Mouse (Mus musculus) embryonic facial prominence, embryonic 15.5 days (tissue): ENCODE results near the gene Poldip3. TPM values are rescaled to one million over a fixed set of nuclear protein-coding genes. Genes with fewer than 3 reads are reported as not detected.
A peak's percentile ranks its signal among the peaks of the same experiment; 100 is the strongest.

Experiments used
- ATAC-seq: fragments of 200-750 bp; cut with Nextera tagmentation; 2 replicates; pipeline ENCODE4 v1.8.0; 2017; ENCODE audit warnings: low read depth, moderate TSS enrichment; ENCODE audit not compliant: insufficient number of reproducible peaks, low FRiP score, low TSS enrichment
- H3K27ac ChIP-seq: fragments of 300-500 bp; sonication (generic); replicated peaks from 2 replicates; pipeline ENCODE4 v1.5.1; 2015; ENCODE audit warnings: mild to moderate bottlenecking, inconsistent platforms
- H3K27me3 ChIP-seq: fragments of 300-500 bp; sonication (generic); 2 replicates; pipeline ENCODE4 v1.6.1; 2015; ENCODE audit warnings: inconsistent platforms
- H3K36me3 ChIP-seq: fragments of 300-500 bp; sonication (generic); 2 replicates; pipeline ENCODE4 v1.6.1; 2015; ENCODE audit warnings: mild to moderate bottlenecking, inconsistent platforms
- H3K4me1 ChIP-seq: fragments of 300-500 bp; sonication (generic); 2 replicates; pipeline ENCODE4 v1.6.1; 2015; ENCODE audit warnings: inconsistent platforms
- H3K4me2 ChIP-seq: fragments of 300-500 bp; sonication (generic); replicated peaks from 2 replicates; pipeline ENCODE4 v1.6.1; 2015; ENCODE audit warnings: mild to moderate bottlenecking, inconsistent platforms
- H3K4me3 ChIP-seq: fragments of 300-500 bp; sonication (generic); replicated peaks from 2 replicates; pipeline ENCODE4 v1.5.1; 2015; ENCODE audit warnings: mild to moderate bottlenecking, inconsistent platforms
- H3K9ac ChIP-seq: fragments of 300-500 bp; sonication (generic); 2 replicates; pipeline ENCODE4 v1.6.1; 2015; ENCODE audit warnings: inconsistent platforms
- H3K9me3 ChIP-seq: fragments of 300-500 bp; sonication (generic); replicated peaks from 2 replicates; pipeline ENCODE4 v1.6.1; 2016; ENCODE audit warnings: inconsistent platforms
- WGBS: fragments of 180-500 bp; shearing (Covaris S2); methylation state at CpG from one replicate; pipeline ENCODE4 v1.1.7; 2015; 5-methylcytosine and 5-hydroxymethylcytosine counted together
- polyA plus RNA-seq: library from polyadenylated mRNA; unstranded; fragments of >200 nt; fragmentation: Nextera tagmentation; extraction: Ambion mirVana; gene quantifications from 2 replicates; pipeline ENCODE4 v1.2.1, GENCODE M21; 2015

Poldip3 gene
- polyA plus RNA-seq, 1 experiment from 2014 or later, result 147 TPM

DNA sequence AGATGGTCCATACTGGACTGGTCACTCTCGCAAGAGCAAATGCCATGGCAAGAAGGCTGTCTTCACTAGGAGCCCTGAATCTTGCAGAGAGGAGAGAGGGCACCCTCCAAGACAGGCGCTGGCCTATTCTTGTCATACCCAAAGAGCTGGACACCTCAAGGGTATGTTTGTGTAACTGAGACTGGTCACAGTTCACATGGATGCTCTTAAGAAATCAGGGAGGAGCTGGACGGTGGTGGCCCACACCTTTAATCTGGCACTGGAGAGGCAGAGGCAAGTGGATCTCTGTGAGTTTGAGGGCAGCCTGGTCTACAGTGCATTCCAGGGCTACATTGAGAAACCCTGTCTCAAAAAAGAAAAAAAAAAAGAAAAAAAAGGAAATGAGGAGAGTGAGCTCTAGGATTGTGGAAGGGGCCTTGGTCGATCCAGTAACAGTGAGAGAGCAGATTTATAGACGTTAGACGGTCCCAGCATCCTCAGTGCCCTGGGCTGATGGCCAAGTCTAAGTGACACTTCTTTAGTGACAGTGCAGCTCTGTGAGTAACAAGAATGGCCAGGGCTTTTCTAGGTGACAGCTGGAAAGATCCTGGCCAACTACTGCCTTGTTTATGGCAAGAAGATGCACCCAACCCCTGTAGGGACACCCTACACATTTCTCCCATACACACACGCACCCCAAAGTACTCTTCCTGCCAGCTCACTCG is 21.9 kb upstream of the Poldip3 start:
- ATAC-seq, result no peak
- Histone ChIP-seq H3K4me2 (peak overlapping the region; percentile 89), H3K9ac (peak overlapping the region; percentile 86), H3K27ac (peak overlapping the region; percentile 91), H3K27me3 (no peaks in the 10 kb centered on the region), H3K4me1 (peaks cover 67% of the 10 kb centered on the region), H3K9me3 (no peaks in the 10 kb centered on the region), H3K4me3 (peak overlapping the region; percentile 96), H3K36me3 (no peaks in the 10 kb centered on the region)
- WGBS, result 52% methylated on average over 8 of the region's 8 CpGs

DNA sequence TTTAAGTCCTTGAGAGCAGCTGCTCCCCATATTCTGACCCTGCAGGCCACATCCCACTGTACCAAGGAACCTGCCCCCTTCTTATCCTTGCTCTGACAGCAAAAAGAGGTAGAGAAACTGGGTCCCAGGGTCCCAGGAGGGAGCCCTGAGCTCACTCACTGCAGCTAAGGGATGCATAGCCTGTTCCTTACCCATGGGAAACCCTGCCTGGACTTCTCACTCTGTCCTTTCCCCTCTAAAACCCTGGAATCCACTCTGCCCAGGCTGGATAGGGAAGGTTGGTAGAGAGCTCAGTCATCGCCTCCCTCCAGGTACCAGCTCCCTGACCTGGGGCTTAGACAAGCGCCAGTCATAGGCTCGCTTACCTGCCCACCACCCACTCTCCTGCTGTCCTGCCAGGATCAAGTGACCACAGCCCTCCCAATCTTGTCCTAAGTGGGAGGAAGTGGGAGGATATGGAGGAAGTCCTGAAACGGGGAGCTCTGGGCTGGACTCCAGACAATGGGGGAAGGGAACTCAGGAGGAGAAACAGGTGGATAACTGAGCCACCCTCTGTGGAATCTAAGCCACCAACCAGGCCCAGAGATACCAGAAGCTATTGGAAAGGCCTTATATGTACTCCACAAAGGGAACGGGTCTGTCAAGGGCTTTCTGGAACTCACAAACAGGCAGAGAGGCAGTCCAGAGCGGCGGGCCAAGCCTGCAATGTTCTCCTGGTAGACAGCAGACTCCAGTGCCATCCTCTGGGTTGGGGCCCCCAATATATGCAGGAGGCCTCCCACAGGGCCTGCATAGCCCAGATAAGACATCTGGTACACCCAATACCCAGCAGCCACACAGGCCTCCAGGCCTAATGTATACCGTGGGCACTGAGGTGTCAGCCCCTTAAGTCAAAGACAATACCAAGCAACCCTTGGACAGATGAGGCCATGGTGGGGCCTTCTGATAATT is 20.9 kb upstream of the Poldip3 start:
- Histone ChIP-seq H3K4me1 (peaks cover 74% of the 10 kb centered on the region), H3K27ac (peak overlapping the region; percentile 34; the same call in 1 of the 2 replicates), H3K4me3 (no peak overlapping the region), H3K4me2 (no peak overlapping the region), H3K36me3 (0 out of 2 replicates have a peak, but pooled peaks cover 3% of the 10 kb centered on the region), H3K27me3 (no peaks in the 10 kb centered on the region), H3K9ac (no peak overlapping the region), H3K9me3 (no peaks in the 10 kb centered on the region)
- 88% methylated on average over 8 of the region's 8 CpGs for whole genome bisulfite sequencing
- no peak for ATAC-seq

DNA sequence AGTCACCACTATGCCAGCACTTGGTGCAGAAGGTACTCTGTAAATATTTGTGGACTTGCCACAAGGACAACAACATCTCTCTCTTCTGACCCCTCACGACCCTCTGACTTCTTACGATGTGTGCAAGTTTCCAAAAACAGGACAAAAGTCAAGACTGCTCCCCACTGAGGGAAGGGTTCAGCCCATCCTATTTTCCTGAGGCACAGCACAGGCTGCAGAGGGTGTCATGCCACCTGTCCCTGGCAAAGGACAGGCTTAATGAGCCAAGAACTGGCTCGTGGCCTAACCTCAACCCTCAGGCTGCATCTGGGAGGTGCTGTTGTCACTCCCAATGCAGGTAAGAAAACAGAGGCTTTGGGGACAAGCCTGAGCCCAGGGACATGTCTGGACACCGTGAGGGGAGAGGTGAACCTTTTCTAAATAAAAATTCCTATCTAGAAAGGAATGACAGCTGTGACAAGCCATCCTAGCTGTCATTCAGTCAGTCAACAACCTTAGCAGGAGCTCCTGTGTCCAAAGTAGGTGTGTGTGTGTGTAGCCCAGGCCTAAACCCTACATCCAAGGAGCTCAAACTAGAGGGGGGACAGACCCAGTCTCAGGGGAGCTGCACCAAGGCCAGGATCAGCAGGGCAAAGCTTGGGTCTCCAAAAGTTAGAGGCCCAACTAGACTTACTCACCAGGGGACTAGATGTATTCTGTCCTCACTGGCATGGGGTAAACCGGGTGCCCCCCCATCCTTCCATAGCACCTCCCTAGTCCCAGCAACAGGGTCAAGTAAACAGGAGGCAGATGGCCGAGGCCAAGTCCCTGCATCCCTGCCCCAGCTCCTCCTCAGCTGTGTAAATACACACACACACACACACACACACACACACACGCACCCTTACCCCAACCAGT is 19.9 kb upstream of the Poldip3 start:
- no peak overlapping the region for H3K4me2 ChIP-seq
- WGBS, result 68% methylated on average over 7 of the region's 7 CpGs
- H3K36me3 ChIP-seq, result 0 out of 2 replicates have a peak, but pooled peaks cover 3% of the 10 kb centered on the region
- no peaks in the 10 kb centered on the region for H3K27me3 ChIP-seq
- peaks cover 78% of the 10 kb centered on the region for H3K4me1 ChIP-seq
- H3K9ac ChIP-seq, result no peak overlapping the region
- no peak overlapping the region for H3K4me3 ChIP-seq
- ATAC-seq, result no peak
- H3K9me3 ChIP-seq, result no peaks in the 10 kb centered on the region
- H3K27ac ChIP-seq, result 0 out of 2 replicates have a peak overlapping the region, but pooled peaks have one; percentile 34

DNA sequence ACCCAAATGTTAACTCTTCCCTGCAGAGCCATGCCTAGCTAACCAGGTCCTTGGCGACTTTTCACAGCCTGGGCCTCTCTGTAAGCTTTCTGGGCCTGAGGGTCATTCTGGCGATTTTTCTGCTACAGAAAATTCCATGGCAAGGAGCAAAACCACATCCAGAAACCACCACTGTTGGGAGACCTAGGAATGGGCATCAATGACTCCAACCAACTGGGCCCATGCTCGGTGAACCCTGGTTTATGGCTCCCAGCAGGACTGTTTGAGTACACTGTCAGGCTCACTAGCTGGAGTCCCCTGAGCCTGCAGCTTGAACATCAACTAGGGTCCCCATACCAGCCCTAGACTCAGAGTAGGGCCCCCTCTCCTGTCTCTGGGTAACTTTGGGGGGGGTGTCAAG is 19.1 kb upstream of the Poldip3 start:
- Histone ChIP-seq H3K4me1 (peaks cover 78% of the 10 kb centered on the region), H3K4me2 (no peak overlapping the region), H3K36me3 (0 out of 2 replicates have a peak, but pooled peaks cover 3% of the 10 kb centered on the region), H3K9ac (no peak overlapping the region), H3K4me3 (no peak overlapping the region), H3K27ac (peak overlapping the region; percentile 82; the same call in 1 of the 2 replicates), H3K27me3 (no peaks in the 10 kb centered on the region), H3K9me3 (no peaks in the 10 kb centered on the region)
- no peak for ATAC-seq
- WGBS, result 74% methylated on average over 3 of the region's 3 CpGs

DNA sequence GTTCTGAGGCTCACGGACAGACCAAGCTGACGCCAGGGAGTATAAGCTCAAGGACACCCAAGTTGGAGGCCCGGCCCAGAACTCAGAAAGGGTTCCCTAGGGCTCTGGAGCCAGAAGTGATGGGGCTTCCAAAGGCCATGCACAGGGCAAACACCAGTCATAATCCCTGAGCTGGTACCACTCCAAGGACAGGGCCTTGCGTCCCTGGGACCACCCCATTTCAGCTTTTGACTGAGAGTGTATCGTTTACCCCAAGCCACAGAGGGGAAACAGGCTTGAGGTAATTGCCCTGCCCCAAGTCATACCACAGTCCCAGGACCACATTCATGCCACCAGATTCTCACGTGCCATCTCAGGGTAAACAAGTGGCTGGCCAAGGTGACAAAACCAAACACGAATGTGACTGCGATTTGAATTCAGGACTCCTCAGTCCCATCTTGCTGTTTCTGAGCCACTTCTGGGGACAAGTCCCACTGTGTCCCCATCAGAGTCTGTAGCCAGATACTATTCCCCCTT is 18.4 kb upstream of the Poldip3 start:
- H3K9ac ChIP-seq, result no peak overlapping the region

DNA sequence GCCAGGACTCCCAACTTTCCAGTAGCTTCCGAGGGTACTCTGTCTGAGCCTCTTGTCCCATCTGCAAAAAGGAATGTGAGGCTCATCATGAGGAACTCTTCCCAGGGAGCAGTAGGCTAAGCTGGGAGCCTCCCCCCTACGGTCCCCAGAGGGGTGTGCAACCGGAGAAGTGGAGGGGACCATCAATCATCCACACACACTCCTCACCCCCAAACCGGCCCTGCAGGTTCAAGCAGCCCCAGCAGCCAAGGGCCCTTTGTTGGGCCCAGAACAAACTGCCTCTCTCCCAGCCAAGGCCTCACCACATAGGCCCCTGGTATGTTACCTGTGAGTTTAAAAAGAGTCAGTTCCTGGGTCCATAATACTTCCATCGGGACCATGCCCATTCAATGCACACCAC is 17.9 kb upstream of the Poldip3 start:
- no peaks in the 10 kb centered on the region for H3K27me3 ChIP-seq
- 0 out of 2 replicates have a peak, but pooled peaks cover 12% of the 10 kb centered on the region for H3K36me3 ChIP-seq
- 63% methylated on average over 5 of the region's 5 CpGs for WGBS
- peak overlapping the region; percentile 82 for H3K27ac ChIP-seq
- no peak overlapping the region for H3K9ac ChIP-seq
- H3K9me3 ChIP-seq, result no peaks in the 10 kb centered on the region
- peaks cover 67% of the 10 kb centered on the region for H3K4me1 ChIP-seq
- H3K4me3 ChIP-seq, result no peak overlapping the region
- no peak for ATAC-seq
- 0 out of 2 replicates have a peak overlapping the region, but pooled peaks have one; percentile 3 for H3K4me2 ChIP-seq

More for the DNA sequence above, 18.4 kb upstream of the Poldip3 start:
- no peak overlapping the region for H3K4me2 ChIP-seq
- 76% methylated on average over 8 of the region's 8 CpGs for WGBS
- peak overlapping the region; percentile 82 for H3K27ac ChIP-seq
- no peaks in the 10 kb centered on the region for H3K27me3 ChIP-seq
- peaks cover 71% of the 10 kb centered on the region for H3K4me1 ChIP-seq
- H3K4me3 ChIP-seq, result no peak overlapping the region
- H3K9me3 ChIP-seq, result no peaks in the 10 kb centered on the region
- no peak for ATAC-seq
- 0 out of 2 replicates have a peak, but pooled peaks cover 8% of the 10 kb centered on the region for H3K36me3 ChIP-seq

DNA sequence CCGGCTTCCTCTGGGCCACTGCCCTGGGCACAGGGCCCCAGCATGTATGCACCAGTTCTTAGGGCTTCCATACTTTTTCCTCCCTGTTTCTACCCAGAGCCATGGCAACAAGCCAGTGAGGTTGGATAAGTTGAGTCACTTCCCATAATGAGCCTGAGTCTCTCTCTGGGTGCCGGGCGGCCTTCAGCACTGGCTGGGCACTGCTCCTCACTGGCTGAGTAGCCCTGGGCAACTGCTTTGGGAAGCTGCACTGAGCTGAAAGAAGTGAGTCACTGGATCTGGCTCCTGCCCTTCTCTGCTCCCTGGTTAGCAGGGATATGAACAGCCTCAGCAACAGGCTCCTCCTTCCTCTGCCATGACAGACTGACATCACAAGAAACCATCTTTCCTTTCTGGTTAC is 17.5 kb upstream of the Poldip3 start:
- H3K36me3 ChIP-seq, result peaks cover 16% of the 10 kb centered on the region
- no peak for ATAC-seq
- no peak overlapping the region for H3K4me2 ChIP-seq
- H3K27ac ChIP-seq, result peak overlapping the region; percentile 82
- H3K27me3 ChIP-seq, result no peaks in the 10 kb centered on the region
- WGBS, result 72% methylated on average over 3 of the region's 3 CpGs
- H3K4me3 ChIP-seq, result no peak overlapping the region
- H3K4me1 ChIP-seq, result peaks cover 66% of the 10 kb centered on the region
- H3K9me3 ChIP-seq, result no peaks in the 10 kb centered on the region
- H3K9ac ChIP-seq, result no peak overlapping the region

DNA sequence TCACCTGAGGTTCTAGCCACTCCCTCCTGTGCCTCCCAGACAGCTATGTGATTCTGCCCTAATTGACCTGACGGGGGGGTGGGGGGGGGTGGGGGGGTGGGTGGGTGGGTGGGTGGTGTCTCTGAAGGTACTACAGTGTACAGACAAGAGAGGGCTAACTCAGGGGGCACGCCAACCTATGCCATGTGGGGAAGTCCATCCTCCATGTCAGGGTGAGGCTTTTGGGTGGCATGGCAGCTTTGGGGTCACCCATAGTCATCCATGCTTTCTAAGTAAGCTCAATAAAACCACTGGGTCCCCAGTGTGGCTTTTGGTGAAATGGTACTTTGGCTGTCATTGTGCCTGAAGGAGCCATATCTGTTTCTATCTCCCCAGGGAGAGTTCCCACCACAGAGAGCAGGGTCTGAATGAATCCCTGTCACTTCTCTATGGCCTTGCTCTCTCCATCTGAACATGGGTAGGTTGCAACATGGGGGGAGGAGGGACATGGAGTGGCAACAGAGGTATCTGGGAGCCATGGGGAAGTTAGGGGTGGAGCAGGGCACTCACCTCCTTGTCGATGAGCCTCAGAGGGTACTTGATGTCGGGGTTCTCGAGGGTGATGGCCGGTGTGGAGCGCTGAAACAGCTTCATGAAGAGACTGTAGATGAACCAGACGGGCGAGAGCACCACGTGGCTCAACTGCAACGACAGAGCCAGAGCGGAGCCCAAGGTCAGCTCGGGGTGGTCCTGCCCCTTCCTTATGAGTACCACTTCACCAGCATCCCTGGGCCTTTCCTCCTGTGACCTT is 16.5 kb upstream of the Poldip3 start:
- no peak for ATAC-seq
- Histone ChIP-seq H3K4me3 (no peak overlapping the region), H3K4me1 (peaks cover 57% of the 10 kb centered on the region), H3K9ac (no peak overlapping the region), H3K36me3 (peaks cover 25% of the 10 kb centered on the region), H3K27me3 (no peaks in the 10 kb centered on the region), H3K4me2 (no peak overlapping the region), H3K9me3 (no peaks in the 10 kb centered on the region), H3K27ac (peak overlapping the region; percentile 82; the same call in 1 of the 2 replicates)
- WGBS, result 87% methylated on average over 12 of the region's 13 CpGs

DNA sequence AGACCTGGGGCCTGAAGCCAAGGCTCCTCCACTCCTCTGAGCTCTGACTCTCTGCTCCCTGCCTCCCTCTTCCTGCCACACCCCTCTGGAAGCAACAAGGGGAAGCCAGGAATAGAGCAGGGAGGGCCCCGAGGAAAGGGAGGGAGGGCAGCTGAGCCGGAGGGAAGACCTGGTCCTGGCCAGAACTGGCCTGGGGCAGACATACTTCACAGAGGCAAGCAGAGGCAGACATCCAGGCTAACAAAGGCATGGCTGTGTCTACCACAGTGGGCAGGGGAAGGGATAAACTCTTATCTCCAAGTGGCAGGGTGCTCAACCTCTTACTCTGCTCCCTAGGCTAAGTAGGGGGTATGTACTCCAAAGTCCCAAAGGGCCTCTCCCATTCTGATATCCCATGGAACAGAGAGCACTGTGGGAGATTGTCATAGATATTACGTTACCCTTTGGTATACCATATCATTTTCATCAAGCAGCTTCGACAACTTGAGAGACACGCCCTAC is 15.8 kb upstream of the Poldip3 start:
- ATAC-seq, result no peak
- peak overlapping the region; percentile 48; the same call in 1 of the 2 replicates for H3K27ac ChIP-seq

More for the DNA sequence above, 15.8 kb upstream of the Poldip3 start:
- Histone ChIP-seq H3K4me2 (no peak overlapping the region), H3K9ac (no peak overlapping the region; the same call in 1 of the 2 replicates), H3K4me1 (peaks cover 50% of the 10 kb centered on the region), H3K27me3 (no peaks in the 10 kb centered on the region), H3K36me3 (peaks cover 32% of the 10 kb centered on the region), H3K4me3 (no peak overlapping the region), H3K9me3 (no peaks in the 10 kb centered on the region)
- WGBS, result 44% methylated on average over 5 of the region's 5 CpGs
